ENCODE assay signal across 11 mouse cellular contexts in the genomic region with DNA sequence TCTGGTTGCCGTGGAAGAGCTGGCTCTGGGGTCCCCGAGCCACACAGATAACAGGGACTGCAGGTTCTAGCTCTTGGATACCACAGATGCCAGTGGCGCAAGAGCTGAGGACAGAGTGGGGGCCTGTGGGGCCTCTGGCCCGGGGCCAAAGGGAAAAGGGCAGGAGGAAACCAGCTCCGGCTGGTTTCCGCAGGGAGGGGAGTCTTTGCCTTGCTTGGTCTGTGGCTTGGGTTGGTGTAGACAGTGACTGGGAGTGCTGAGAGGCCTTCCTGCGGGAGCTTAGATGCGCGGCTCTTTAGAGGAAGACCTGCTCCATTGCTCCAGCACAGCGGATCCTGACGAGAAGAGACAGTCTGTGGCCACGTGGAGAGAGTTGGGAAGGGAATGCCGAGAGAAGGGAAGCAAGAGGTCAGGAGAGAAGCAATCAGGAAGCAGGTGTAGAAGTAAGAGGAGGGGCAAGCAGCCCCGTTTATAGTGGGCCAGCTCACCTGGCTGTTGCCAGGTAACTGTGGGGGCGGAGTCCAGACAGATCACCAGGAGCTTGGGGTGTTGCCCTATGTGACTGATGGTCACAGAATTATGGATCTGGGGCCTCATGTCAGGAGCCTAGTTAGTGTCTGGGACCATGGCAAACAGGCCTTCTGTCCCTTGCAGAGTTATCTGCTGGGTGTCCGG. TPM values are rescaled to one million over a fixed set of nuclear protein-coding genes. Genes with fewer than 3 reads are reported as not detected.
DNase-seq lines count a peak whose midpoint lies in the region; ATAC-seq and TF ChIP-seq lines count a peak whose summit lies in the region.
"Had no signal": no experiment of that assay in that cellular context is flagged by ENCODE, and none has a peak within 500 bp of the region (broad histone marks: within the 10 kb centered on the region; RNA-seq: fewer than 3 reads in every experiment).

No protein-coding gene starts in this region.

- 48% methylated on average over 16 of the region's 16 CpGs for WGBS in heart, embryonic 13.5 days
- WGBS in lung, embryonic 16.5 days = 38% methylated on average over 16 of the region's 16 CpGs
- 23% methylated on average over 16 of the region's 16 CpGs for WGBS in intestine, postnatal 0 days
- WGBS in stomach, embryonic 14.5 days = 63% methylated on average over 16 of the region's 16 CpGs
- WGBS in midbrain, postnatal 0 days = 68% methylated on average over 16 of the region's 16 CpGs

- H3K36me3 ChIP-seq in heart, embryonic 13.5 days = peaks cover 45% of the 10 kb centered on the region
- H3K36me3 ChIP-seq in lung, embryonic 16.5 days (ENCODE audit: control insufficient read depth, insufficient read depth, low read length) = peaks cover 3% of the 10 kb centered on the region
- H3K36me3 ChIP-seq in intestine, postnatal 0 days (ENCODE audit: control insufficient read depth, insufficient read depth) = peaks cover 45% of the 10 kb centered on the region
- peaks cover 18% of the 10 kb centered on the region; the same call in 1 of the 2 replicates for H3K36me3 ChIP-seq in stomach, embryonic 14.5 days (ENCODE audit: control insufficient read depth, insufficient read depth, low read length)
- peaks cover 49% of the 10 kb centered on the region for H3K36me3 ChIP-seq in midbrain, postnatal 0 days (ENCODE audit: insufficient read depth, low read length)

- H3K4me3 ChIP-seq in heart, embryonic 13.5 days = no peak overlapping the region
- H3K4me3 ChIP-seq in lung, embryonic 16.5 days (ENCODE audit: low read length) = no peak overlapping the region
- no peak overlapping the region for H3K4me3 ChIP-seq in intestine, postnatal 0 days (ENCODE audit: low read depth, low read length)
- H3K4me3 ChIP-seq in stomach, embryonic 14.5 days (ENCODE audit: low read depth, low read length) = no peak overlapping the region
- no peak overlapping the region for H3K4me3 ChIP-seq in midbrain, postnatal 0 days (ENCODE audit: low read depth, low read length)
- H3K4me3 ChIP-seq: limb, embryonic 12.5 days had no signal

- H3K9ac ChIP-seq in heart, embryonic 13.5 days = 0 out of 2 replicates have a peak overlapping the region, but pooled peaks have one; percentile 29
- H3K9ac ChIP-seq in lung, embryonic 16.5 days (ENCODE audit: low read length) = no peak overlapping the region
- H3K9ac ChIP-seq in intestine, postnatal 0 days (ENCODE audit: low read depth, low read length) = no peak overlapping the region
- no peak overlapping the region for H3K9ac ChIP-seq in stomach, embryonic 14.5 days (replicated peaks; ENCODE audit: low read depth, low read length)
- H3K9ac ChIP-seq in midbrain, postnatal 0 days (replicated peaks; ENCODE audit: low read length, poor library complexity, severe bottlenecking) = no peak overlapping the region; the same call in 1 of the 2 replicates
- H3K9ac ChIP-seq: limb, embryonic 12.5 days had no signal

- H3K27ac ChIP-seq in heart, embryonic 13.5 days (replicated peaks) = peak overlapping the region; percentile 28; the same call in 1 of the 2 replicates
- no peak overlapping the region for H3K27ac ChIP-seq in lung, embryonic 16.5 days (ENCODE audit: low read length)
- peak overlapping the region; percentile 60 for H3K27ac ChIP-seq in intestine, postnatal 0 days (ENCODE audit: low read depth, low read length)
- H3K27ac ChIP-seq in stomach, embryonic 14.5 days (ENCODE audit: low read length) = no peak overlapping the region
- no peak overlapping the region for H3K27ac ChIP-seq in midbrain, postnatal 0 days (ENCODE audit: low read depth, low read length)
- H3K27ac ChIP-seq: limb, embryonic 12.5 days had no signal

- no peak for TF ChIP-seq CTCF in intestine, postnatal 0 days (IDR thresholded peaks at IDR 0.05; ENCODE audit: low read depth)
- no peak for TF ChIP-seq CTCF in midbrain, postnatal 0 days (IDR thresholded peaks at IDR 0.05)

- H3K27me3 ChIP-seq in heart, embryonic 13.5 days (replicated peaks) = no peaks in the 10 kb centered on the region
- H3K27me3 ChIP-seq in lung, embryonic 16.5 days (ENCODE audit: control insufficient read depth, insufficient read depth, low read depth, low read length) = no peaks in the 10 kb centered on the region
- no peaks in the 10 kb centered on the region for H3K27me3 ChIP-seq in intestine, postnatal 0 days (replicated peaks; ENCODE audit: control insufficient read depth, insufficient read depth, low read length)
- no peaks in the 10 kb centered on the region for H3K27me3 ChIP-seq in stomach, embryonic 14.5 days (ENCODE audit: control insufficient read depth, insufficient read depth, low read length)
- H3K27me3 ChIP-seq in midbrain, postnatal 0 days (ENCODE audit: insufficient read depth, low read length) = no peaks in the 10 kb centered on the region
- H3K27me3 ChIP-seq: limb, embryonic 12.5 days had no signal

- H3K4me1 ChIP-seq in heart, embryonic 13.5 days = peaks cover 36% of the 10 kb centered on the region
- H3K4me1 ChIP-seq in lung, embryonic 16.5 days (replicated peaks; ENCODE audit: control insufficient read depth, insufficient read depth, low read length) = peaks cover 7% of the 10 kb centered on the region; the same call in 1 of the 2 replicates
- H3K4me1 ChIP-seq in intestine, postnatal 0 days (replicated peaks; ENCODE audit: control insufficient read depth, insufficient read depth, low read length) = peaks cover 8% of the 10 kb centered on the region; the same call in 1 of the 2 replicates
- H3K4me1 ChIP-seq in stomach, embryonic 14.5 days (ENCODE audit: control insufficient read depth, insufficient read depth, low read length) = no peaks in the 10 kb centered on the region
- H3K4me1 ChIP-seq in midbrain, postnatal 0 days (ENCODE audit: insufficient read depth, low read length) = no peaks in the 10 kb centered on the region
- H3K4me1 ChIP-seq: limb, embryonic 12.5 days had no signal

- no peak overlapping the region for H3K4me2 ChIP-seq in heart, embryonic 13.5 days
- H3K4me2 ChIP-seq in lung, embryonic 16.5 days (ENCODE audit: low read depth, low read length) = no peak overlapping the region
- peak overlapping the region; percentile 46 for H3K4me2 ChIP-seq in intestine, postnatal 0 days (replicated peaks; ENCODE audit: low read depth)
- no peak overlapping the region for H3K4me2 ChIP-seq in stomach, embryonic 14.5 days (replicated peaks; ENCODE audit: low read depth, low read length)
- no peak overlapping the region for H3K4me2 ChIP-seq in midbrain, postnatal 0 days (ENCODE audit: low read depth, low read length, poor library complexity, severe bottlenecking)
- H3K4me2 ChIP-seq: limb, embryonic 12.5 days had no signal

- H3K9me3 ChIP-seq in heart, embryonic 13.5 days = 0 out of 2 replicates have a peak, but pooled peaks cover 3% of the 10 kb centered on the region
- 0 out of 2 replicates have a peak, but pooled peaks cover 4% of the 10 kb centered on the region for H3K9me3 ChIP-seq in lung, embryonic 16.5 days (ENCODE audit: control insufficient read depth, low read length)
- H3K9me3 ChIP-seq in intestine, postnatal 0 days (ENCODE audit: control insufficient read depth) = no peaks in the 10 kb centered on the region
- H3K9me3 ChIP-seq in stomach, embryonic 14.5 days (ENCODE audit: control insufficient read depth, low read depth, low read length) = no peaks in the 10 kb centered on the region
- H3K9me3 ChIP-seq in midbrain, postnatal 0 days (ENCODE audit: low read length) = no peaks in the 10 kb centered on the region

- no peak for DNase-seq in heart, adult 11 months
- no peak for DNase-seq in lung, postnatal 25 days (ENCODE audit: low spot score)
- DNase-seq in gastrocnemius, postnatal 4 days (ENCODE audit: low spot score in 2 of 2) = no peak
- no peak for DNase-seq in midbrain, postnatal 0 days (ENCODE audit: low spot score)
- DNase-seq: cerebellum, adult 11-12 months had no signal

- ATAC-seq in heart, embryonic 13.5 days (ENCODE audit: extremely low read depth, insufficient number of reproducible peaks, low FRiP score, low TSS enrichment) = no peak
- peak; percentile 66 for ATAC-seq in lung, embryonic 16.5 days (ENCODE audit: low read depth)
- peak; percentile 87 for ATAC-seq in intestine, postnatal 0 days
- peak; percentile 60 for ATAC-seq in stomach, embryonic 14.5 days (ENCODE audit: insufficient number of reproducible peaks, insufficient read depth, low FRiP score, low read depth)
- ATAC-seq in midbrain, postnatal 0 days (ENCODE audit: low FRiP score) = no peak

RNA-seq across cellular contexts. Expression of a gene that starts 15.6 kb away (rescaled TPM):
- 5.3 and 7.1 TPM in 2 replicates for polyA plus RNA-seq in heart, embryonic 13.5 days (2015; fragmentation: Nextera tagmentation; extraction: Ambion mirVana)
- polyA plus RNA-seq in lung, embryonic 16.5 days (2015; fragmentation: Nextera tagmentation; extraction: Ambion mirVana) = 0.38 and 0.59 TPM in 2 replicates
- 0.21 and 0.24 TPM in 2 replicates for polyA plus RNA-seq in intestine, postnatal 0 days (2015; fragmentation: Nextera tagmentation; extraction: Ambion mirVana)
- polyA plus RNA-seq in stomach, embryonic 14.5 days (2014; fragmentation: Nextera tagmentation; extraction: Ambion mirVana) = 0.56 and 0.74 TPM in 2 replicates
- total RNA-seq in gastrocnemius, postnatal 4 days (2021) = 10 to 100 TPM; 41.4 to 45.1 TPM
- 14.4 and 26.2 TPM in 2 replicates for total RNA-seq in midbrain, postnatal 0 days (2014; rRNA removed)
- 2.7 and 2.9 TPM in 2 replicates for polyA plus RNA-seq in midbrain, postnatal 0 days (2015; fragmentation: Nextera tagmentation; extraction: Ambion mirVana)

RNA-seq across cellular contexts. Expression of a gene that starts 51.5 kb away (rescaled TPM):
- polyA plus RNA-seq in heart, embryonic 13.5 days (2015; fragmentation: Nextera tagmentation; extraction: Ambion mirVana) = 37.7 and 39.2 TPM in 2 replicates
- 30.3 and 31.4 TPM in 2 replicates for polyA plus RNA-seq in lung, embryonic 16.5 days (2015; fragmentation: Nextera tagmentation; extraction: Ambion mirVana)
- polyA plus RNA-seq in intestine, postnatal 0 days (2015; fragmentation: Nextera tagmentation; extraction: Ambion mirVana) = 34.4 and 37.3 TPM in 2 replicates
- 21.1 and 22.3 TPM in 2 replicates for polyA plus RNA-seq in stomach, embryonic 14.5 days (2014; fragmentation: Nextera tagmentation; extraction: Ambion mirVana)
- 10 to 100 TPM; 44.1 to 47.6 TPM for total RNA-seq in gastrocnemius, postnatal 4 days (2021)
- total RNA-seq in midbrain, postnatal 0 days (2014; rRNA removed) = 44.2 and 56.3 TPM in 2 replicates
- 35.8 and 38.7 TPM in 2 replicates for polyA plus RNA-seq in midbrain, postnatal 0 days (2015; fragmentation: Nextera tagmentation; extraction: Ambion mirVana)

RNA-seq across cellular contexts. Expression of a gene that starts 54.9 kb away (rescaled TPM):
- 0.11 and 0.23 TPM in 2 replicates for polyA plus RNA-seq in heart, embryonic 13.5 days (2015; fragmentation: Nextera tagmentation; extraction: Ambion mirVana)
- 0.25 and 0.63 TPM in 2 replicates for polyA plus RNA-seq in lung, embryonic 16.5 days (2015; fragmentation: Nextera tagmentation; extraction: Ambion mirVana)
- polyA plus RNA-seq in intestine, postnatal 0 days (2015; fragmentation: Nextera tagmentation; extraction: Ambion mirVana) = 5.3 and 7.1 TPM in 2 replicates
- polyA plus RNA-seq in stomach, embryonic 14.5 days (2014; fragmentation: Nextera tagmentation; extraction: Ambion mirVana) = 0.78 and 1.4 TPM in 2 replicates
- under 1 TPM; 0.29 to 0.83 TPM for total RNA-seq in gastrocnemius, postnatal 4 days (2021)
- total RNA-seq in midbrain, postnatal 0 days (2014; rRNA removed) = 1.3 and 2.1 TPM in 2 replicates
- 0.43 and 0.89 TPM in 2 replicates for polyA plus RNA-seq in midbrain, postnatal 0 days (2015; fragmentation: Nextera tagmentation; extraction: Ambion mirVana)
- polyA plus RNA-seq: thymus, postnatal 0 days had no signal

Comparison
In these comparisons a context has a peak if more than half of its experiments do, and no peak if none do; other contexts are left out.
1. ATAC-seq: peak in lung, embryonic 16.5 days (single experiment), intestine, postnatal 0 days (single experiment) and stomach, embryonic 14.5 days (single experiment); none in heart, embryonic 13.5 days (single experiment) and midbrain, postnatal 0 days (single experiment).
2. H3K27ac ChIP-seq: peak in heart, embryonic 13.5 days (single experiment) and intestine, postnatal 0 days (single experiment); none in lung, embryonic 16.5 days (single experiment), stomach, embryonic 14.5 days (single experiment) and midbrain, postnatal 0 days (single experiment).